ENCODE assay signal across 12 mouse cellular contexts in the genomic region with DNA sequence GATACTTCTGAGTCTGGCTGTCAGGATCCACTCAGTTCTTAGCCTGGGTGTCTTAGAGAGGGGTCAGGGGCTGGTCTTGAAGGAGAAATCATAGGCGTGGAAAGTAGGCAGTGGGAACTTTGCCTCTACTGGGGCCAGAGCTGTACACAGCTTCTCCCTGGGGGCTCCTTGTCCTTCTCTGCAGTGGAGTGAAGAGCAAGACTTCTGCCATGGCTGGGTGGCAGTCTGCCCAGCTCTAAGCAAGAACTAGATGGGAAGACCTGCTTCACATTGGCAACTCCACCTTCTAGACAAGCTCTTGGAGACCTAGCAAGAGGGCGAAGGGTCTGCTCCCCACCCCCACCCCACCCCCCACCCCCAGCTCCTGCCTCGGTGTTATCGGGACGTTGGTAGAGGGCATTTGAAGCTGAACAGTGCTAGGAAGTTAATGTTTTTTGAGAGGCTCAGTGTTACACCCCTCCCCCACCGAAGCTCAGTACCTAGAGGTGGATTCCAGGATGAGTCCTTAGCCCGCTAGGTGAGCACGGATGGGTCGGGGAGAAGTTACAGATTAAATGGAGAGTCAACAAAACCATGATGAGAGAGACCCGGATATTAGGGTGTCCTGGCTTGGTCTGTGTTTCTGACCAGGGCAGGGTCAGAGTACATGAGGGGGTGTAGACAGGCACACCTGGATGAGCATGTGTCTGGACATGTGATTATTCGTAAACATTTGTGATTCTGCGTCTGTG. TPM values are rescaled to one million over a fixed set of nuclear protein-coding genes. Genes with fewer than 3 reads are reported as not detected.
DNase-seq lines count a peak whose midpoint lies in the region; ATAC-seq and TF ChIP-seq lines count a peak whose summit lies in the region.
"Had no signal": no experiment of that assay in that cellular context is flagged by ENCODE, and none has a peak within 500 bp of the region (broad histone marks: within the 10 kb centered on the region; RNA-seq: fewer than 3 reads in every experiment).

No protein-coding gene starts in this region.

- no peak overlapping the region for H3K27ac ChIP-seq in lung, embryonic 15.5 days
- peak overlapping the region; percentile 89 for H3K27ac ChIP-seq in limb, embryonic 14.5 days (replicated peaks; ENCODE audit: low read depth, low read length)
- H3K27ac ChIP-seq: forebrain, embryonic 10.5 days had no signal

- no peaks in the 10 kb centered on the region for H3K9me3 ChIP-seq in lung, embryonic 15.5 days
- H3K9me3 ChIP-seq in limb, embryonic 14.5 days (ENCODE audit: control insufficient read depth, low read length): no peaks in the 10 kb centered on the region
- H3K9me3 ChIP-seq: forebrain, embryonic 10.5 days had no signal

- 56% methylated on average over 12 of the region's 12 CpGs for WGBS in lung, embryonic 15.5 days
- 64% methylated on average over 12 of the region's 12 CpGs for WGBS in limb, embryonic 14.5 days

- peak overlapping the region; percentile 21; the same call in 1 of the 2 replicates for H3K4me2 ChIP-seq in lung, embryonic 15.5 days
- H3K4me2 ChIP-seq in limb, embryonic 14.5 days (replicated peaks; ENCODE audit: low read depth, low read length, severe bottlenecking): peak overlapping the region; percentile 97

- ATAC-seq in lung, embryonic 15.5 days (ENCODE audit: borderline replicate concordance, extremely low read depth, low FRiP score, low TSS enrichment): no peak
- ATAC-seq in limb, embryonic 14.5 days (ENCODE audit: low FRiP score, low read depth): no peak
- ATAC-seq: hindbrain, embryonic 16.5 days; lung, postnatal 0 days had no signal

- H3K4me3 ChIP-seq in lung, embryonic 15.5 days: no peak overlapping the region
- H3K4me3 ChIP-seq in limb, embryonic 14.5 days (replicated peaks; ENCODE audit: low read length): peak overlapping the region; percentile 90
- H3K4me3 ChIP-seq: forebrain, embryonic 10.5 days; myocyte had no signal

- peaks cover 67% of the 10 kb centered on the region for H3K4me1 ChIP-seq in lung, embryonic 15.5 days
- peaks cover 52% of the 10 kb centered on the region for H3K4me1 ChIP-seq in limb, embryonic 14.5 days (ENCODE audit: control insufficient read depth, insufficient read depth, low read length)

- no peak for DNase-seq in lung, postnatal 36 days
- DNase-seq in kidney, adult 18-20 months: peak; percentile 68
- DNase-seq in limb, embryonic 14.5 days (ENCODE audit: low spot score): no peak
- no peak for DNase-seq in testis, postnatal 10 days (ENCODE audit: low spot score)
- no peak for DNase-seq in thymus, postnatal 36 days
- no peak for DNase-seq in frontal cortex, postnatal 36 days (ENCODE audit: low spot score in 2 of 2)
- DNase-seq: cerebellum, adult 9-11 months had no signal

- no peak for TF ChIP-seq POLR2A in limb, embryonic 14.5 days (IDR thresholded peaks at IDR 0.05; ENCODE audit: borderline replicate concordance, extremely low read depth, insufficient read depth, insufficient read length)

- H3K27me3 ChIP-seq in lung, embryonic 15.5 days: no peaks in the 10 kb centered on the region
- H3K27me3 ChIP-seq in limb, embryonic 14.5 days (ENCODE audit: control insufficient read depth, insufficient read depth, low read length): no peaks in the 10 kb centered on the region

- H3K9ac ChIP-seq in lung, embryonic 15.5 days: no peak overlapping the region
- H3K9ac ChIP-seq in limb, embryonic 14.5 days (ENCODE audit: low read depth, low read length, severe bottlenecking): peak overlapping the region; percentile 45

- H3K36me3 ChIP-seq in lung, embryonic 15.5 days: peaks cover 22% of the 10 kb centered on the region
- peaks cover 48% of the 10 kb centered on the region for H3K36me3 ChIP-seq in limb, embryonic 14.5 days (ENCODE audit: control insufficient read depth, insufficient read depth, low read length)

RNA-seq across cellular contexts. Expression of gene Igfbp4, which starts 4.3 kb away (rescaled TPM):
- polyA plus RNA-seq in lung, embryonic 15.5 days (2015; fragmentation: Nextera tagmentation; extraction: Ambion mirVana): 498 and 524 TPM in 2 replicates
- polyA plus RNA-seq in limb, embryonic 14.5 days (2012; rRNA removed): 942 and 1,029 TPM in 2 replicates
- polyA plus RNA-seq in limb, embryonic 14.5 days (2014; fragmentation: Nextera tagmentation; extraction: Ambion mirVana): 1,086 and 1,234 TPM in 2 replicates

RNA-seq across cellular contexts. Expression of gene Top2a, which starts 21.3 kb away (rescaled TPM):
- polyA plus RNA-seq in lung, embryonic 15.5 days (2015; fragmentation: Nextera tagmentation; extraction: Ambion mirVana): 276 and 280 TPM in 2 replicates
- polyA plus RNA-seq in limb, embryonic 14.5 days (2012; rRNA removed): 98.2 and 134 TPM in 2 replicates
- 205 and 209 TPM in 2 replicates for polyA plus RNA-seq in limb, embryonic 14.5 days (2014; fragmentation: Nextera tagmentation; extraction: Ambion mirVana)

RNA-seq across cellular contexts. Expression of gene Tns4, which starts 43.8 kb away (rescaled TPM):
- polyA plus RNA-seq in lung, embryonic 15.5 days (2015; fragmentation: Nextera tagmentation; extraction: Ambion mirVana): 0.21 and 0.42 TPM in 2 replicates
- polyA plus RNA-seq in limb, embryonic 14.5 days (2012; rRNA removed): 1.6 and 1.7 TPM in 2 replicates
- polyA plus RNA-seq in limb, embryonic 14.5 days (2014; fragmentation: Nextera tagmentation; extraction: Ambion mirVana): 1.5 and 2.5 TPM in 2 replicates
